Mouse (Mus musculus) MEL (cell line): Measurements from ENCODE around the gene Psmd2. TPM values are rescaled to one million over a fixed set of nuclear protein-coding genes. Genes with fewer than 3 reads are reported as not detected.

Experiments used
- DNase-seq: peaks from one replicate; pipeline ENCODE4 v3.0.0; 2011; ENCODE audit warnings: low read depth, low spot score
- H3K27ac ChIP-seq: 2 replicates; pipeline ENCODE4 v1.5.1; 2012; ENCODE audit warnings: low read depth, mild to moderate bottlenecking, control low read depth, low read length, moderate library complexity; ENCODE audit not compliant: control insufficient read depth
- H3K27me3 ChIP-seq, 2 experiments: fragments of 150-350 bp in 1 of 2; sonication (generic) in 1 of 2; 2 replicates each; pipeline ENCODE4 v1.6.1; 2012; ENCODE audit warnings: low read length in 2 of 2, mild to moderate bottlenecking in 2 of 2, improper control_type of control experiment in 1 of 2, moderate library complexity in 1 of 2; ENCODE audit not compliant: insufficient read depth in 2 of 2, control insufficient read depth in 1 of 2
- H3K36me3 ChIP-seq, 2 experiments: 2 replicates each; pipeline ENCODE4 v1.6.1; 2012 to 2014; ENCODE audit warnings: low read length in 2 of 2, improper control_type of control experiment in 1 of 2, inconsistent platforms in 1 of 2, mild to moderate bottlenecking in 1 of 2; ENCODE audit not compliant: insufficient read depth in 2 of 2, control insufficient read depth in 1 of 2
- H3K4me1 ChIP-seq, 2 experiments: fragments of 150-350 bp in 1 of 2; sonication (generic) in 1 of 2; 2 replicates each; pipeline ENCODE4 v1.6.1; 2012; ENCODE audit warnings: low read length in 2 of 2, improper control_type of control experiment in 1 of 2, mild to moderate bottlenecking in 1 of 2; ENCODE audit not compliant: insufficient read depth in 2 of 2, control insufficient read depth in 1 of 2
- H3K4me3 ChIP-seq, 2 experiments: fragments of 150-350 bp in 1 of 2; sonication (generic) in 1 of 2; 2 replicates each; pipeline ENCODE4 v1.5.1; 2012; ENCODE audit warnings: low read depth in 2 of 2, low read length in 2 of 2, mild to moderate bottlenecking in 2 of 2, moderate library complexity in 2 of 2, control low read depth in 1 of 2, improper control_type of control experiment in 1 of 2; ENCODE audit not compliant: control insufficient read depth in 1 of 2, insufficient read depth in 1 of 2
- H3K79me2 ChIP-seq: 2 replicates; pipeline ENCODE4 v1.6.1; 2012; ENCODE audit warnings: mild to moderate bottlenecking, low read length, moderate library complexity; ENCODE audit not compliant: control insufficient read depth, poor library complexity, insufficient read depth
- H3K9ac ChIP-seq: 2 replicates; pipeline ENCODE4 v1.6.1; 2012; ENCODE audit warnings: low read depth, mild to moderate bottlenecking, control low read depth, low read length, moderate library complexity; ENCODE audit not compliant: control insufficient read depth, poor library complexity, severe bottlenecking
- H3K9me3 ChIP-seq: fragments of 150-350 bp; sonication (generic); replicated peaks from 2 replicates; pipeline ENCODE4 v1.6.1; 2012; ENCODE audit warnings: mild to moderate bottlenecking, low read length, improper control_type of control experiment, moderate library complexity; ENCODE audit not compliant: insufficient read depth
- BHLHE40 ChIP-seq: IDR thresholded peaks from 2 replicates; pipeline ENCODE4 v1.6.1; 2012; ENCODE audit warnings: low read depth, mild to moderate bottlenecking, inconsistent platforms, low read length, improper control_type of control experiment, borderline replicate concordance
- CHD1 ChIP-seq: IDR thresholded peaks from 2 replicates; pipeline ENCODE4 v1.6.1; 2012; ENCODE audit warnings: low read depth, mild to moderate bottlenecking, inconsistent platforms, low read length, improper control_type of control experiment
- CTCF ChIP-seq, 3 experiments: IDR thresholded peaks in 2 of 3; conservative IDR thresholded peaks in 1 of 3; 2 replicates each; pipeline ENCODE4 v1.5.1; 2011 to 2012; ENCODE audit warnings: low read length in 3 of 3, low read depth in 2 of 3, mild to moderate bottlenecking in 2 of 3, improper control_type of control experiment in 1 of 3, inconsistent platforms in 1 of 3, mixed read lengths in 1 of 3, moderate library complexity in 1 of 3; ENCODE audit not compliant: control insufficient read depth in 1 of 3, insufficient read depth in 1 of 3, poor library complexity in 1 of 3, severe bottlenecking in 1 of 3
- E2F4 ChIP-seq: IDR thresholded peaks from 2 replicates; pipeline ENCODE4 v1.6.1; 2011; ENCODE audit warnings: low read depth, low read length, improper control_type of control experiment, borderline replicate concordance
- EP300 ChIP-seq, 2 experiments: IDR thresholded peaks; 2 replicates each; pipeline ENCODE4 v1.6.1; 2011; ENCODE audit warnings: improper control_type of control experiment in 2 of 2, low read length in 2 of 2, low read depth in 1 of 2, mild to moderate bottlenecking in 1 of 2
- ETS1 ChIP-seq: IDR thresholded peaks from 2 replicates; pipeline ENCODE4 v1.6.1; 2012; ENCODE audit warnings: low read depth, mild to moderate bottlenecking, inconsistent platforms, low read length, improper control_type of control experiment, moderate library complexity
- GATA1 ChIP-seq: IDR thresholded peaks from 2 replicates; pipeline ENCODE4 v1.6.1; 2011; ENCODE audit warnings: low read depth, low read length, improper control_type of control experiment
- HCFC1 ChIP-seq: IDR thresholded peaks from 2 replicates; pipeline ENCODE4 v1.6.1; 2012; ENCODE audit warnings: low read depth, mild to moderate bottlenecking, inconsistent platforms, low read length, improper control_type of control experiment, moderate library complexity
- KAT2A ChIP-seq: conservative IDR thresholded peaks from 2 replicates; pipeline ENCODE4 v1.6.1; 2012; ENCODE audit warnings: low read depth, low read length, improper control_type of control experiment, inconsistent platforms
- MAFK ChIP-seq: IDR thresholded peaks from 2 replicates; pipeline ENCODE4 v1.6.1; 2011; ENCODE audit warnings: low read depth, mild to moderate bottlenecking, low read length, improper control_type of control experiment, borderline replicate concordance
- MAZ ChIP-seq: IDR thresholded peaks from 2 replicates; pipeline ENCODE4 v1.6.1; 2012; ENCODE audit warnings: low read depth, mild to moderate bottlenecking, inconsistent platforms, low read length, improper control_type of control experiment
- NELFE ChIP-seq: IDR thresholded peaks from 2 replicates; pipeline ENCODE4 v1.6.1; 2011; ENCODE audit warnings: low read depth, low read length, improper control_type of control experiment
- NRF1 ChIP-seq: IDR thresholded peaks from 2 replicates; pipeline ENCODE4 v1.6.1; 2014; ENCODE audit warnings: low read depth, mild to moderate bottlenecking, inconsistent platforms, low read length, improper control_type of control experiment, moderate library complexity; ENCODE audit not compliant: poor library complexity, insufficient read depth, severe bottlenecking
- RAD21 ChIP-seq: IDR thresholded peaks from 2 replicates; pipeline ENCODE4 v1.6.1; 2011; ENCODE audit warnings: mild to moderate bottlenecking, low read depth, low read length, improper control_type of control experiment
- SIN3A ChIP-seq: IDR thresholded peaks from 2 replicates; pipeline ENCODE4 v1.6.1; 2012; ENCODE audit warnings: low read length, improper control_type of control experiment, inconsistent platforms
- SMC3 ChIP-seq: IDR thresholded peaks from 2 replicates; pipeline ENCODE4 v1.6.1; 2011; ENCODE audit warnings: low read depth, low read length, improper control_type of control experiment
- TAL1 ChIP-seq: IDR thresholded peaks from 2 replicates; pipeline ENCODE4 v1.6.1; 2012; ENCODE audit warnings: mild to moderate bottlenecking, inconsistent platforms, low read length, moderate library complexity, mixed read lengths
- TCF12 ChIP-seq: IDR thresholded peaks from 2 replicates; pipeline ENCODE4 v1.6.1; 2014; ENCODE audit warnings: low read depth, mild to moderate bottlenecking, inconsistent platforms, low read length, improper control_type of control experiment, moderate library complexity
- polyA plus RNA-seq, 2 experiments: library from polyadenylated mRNA; stranded (reverse) in 1 of 2; unstranded in 1 of 2; fragments of >175 nt in 1 of 2; fragments of >200 nt in 1 of 2; gene quantifications; 2 replicates each; pipeline versions ENCODE4 v1.2.1 to v1.2.4; 2012; ENCODE audit warnings: low replicate concordance in 2 of 2, low read depth in 1 of 2; ENCODE audit not compliant: insufficient read length in 2 of 2, insufficient read depth in 1 of 2, missing spikeins in 1 of 2
- total RNA-seq: library from RNA; depleted of rRNA; stranded (reverse); fragments of 300-350 nt; gene quantifications from 2 replicates; pipeline ENCODE4 v1.2.3, GENCODE M21; 2012

Gene Psmd2
- total and polyA plus RNA-seq, 3 experiments: 81.9 to 432 (median 262) TPM

DNA sequence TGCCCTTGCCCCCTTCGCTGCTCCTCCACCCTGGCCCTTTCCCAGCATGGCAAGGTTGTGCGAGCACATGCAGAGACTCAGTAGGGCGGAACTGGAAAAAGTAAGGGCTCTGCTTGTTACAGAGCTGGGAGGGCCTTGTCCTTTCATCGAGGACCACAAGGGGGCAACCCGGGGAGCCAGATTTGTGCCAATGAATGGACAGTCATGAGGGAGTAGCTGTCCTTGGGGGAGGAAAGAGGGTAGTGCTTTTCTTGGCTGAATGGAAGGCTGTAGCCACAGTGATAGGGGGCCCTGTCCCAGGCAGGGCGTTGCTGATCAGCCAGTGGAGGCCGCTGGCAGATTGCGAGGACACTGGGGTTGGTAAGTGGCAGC, 51.1 kb downstream of the Psmd2 start:
- peaks cover 0 to 34% of the 10 kb centered on the region in 2 experiments; a peak in 2 of 4 replicates for H3K36me3 ChIP-seq
- no peak overlapping the region for H3K9ac ChIP-seq
- H3K27me3 ChIP-seq: no peaks in the 10 kb centered on the region
- no peaks in the 10 kb centered on the region for H3K9me3 ChIP-seq
- H3K4me3 ChIP-seq: no peak overlapping the region
- TF ChIP-seq SMC3 (peak; percentile 54), CTCF (IDR thresholded peaks at IDR 0.05 in 2 of 3, conservative IDR thresholded peaks at IDR 0.05 in 1 of 3; ENCODE audit: control insufficient read depth in 1 of 3, insufficient read depth in 1 of 3, low read depth in 2 of 3, low read length in 3 of 3, poor library complexity in 1 of 3, severe bottlenecking in 1 of 3) (peak; percentile 55 to 59 (median 55)), HCFC1 (no peak), RAD21 (peak; percentile 12; the same call in 1 of the 2 replicates), E2F4 (no peak)
- TF ChIP-seq, all 39 proteins: peak for 3
- Histone ChIP-seq H3K79me2 (no peaks in the 10 kb centered on the region), H3K4me1 (peaks cover 15 to 33% of the 10 kb centered on the region in 2 experiments), H3K27ac (no peak overlapping the region)
- peak; percentile 71 for DNase-seq

DNA sequence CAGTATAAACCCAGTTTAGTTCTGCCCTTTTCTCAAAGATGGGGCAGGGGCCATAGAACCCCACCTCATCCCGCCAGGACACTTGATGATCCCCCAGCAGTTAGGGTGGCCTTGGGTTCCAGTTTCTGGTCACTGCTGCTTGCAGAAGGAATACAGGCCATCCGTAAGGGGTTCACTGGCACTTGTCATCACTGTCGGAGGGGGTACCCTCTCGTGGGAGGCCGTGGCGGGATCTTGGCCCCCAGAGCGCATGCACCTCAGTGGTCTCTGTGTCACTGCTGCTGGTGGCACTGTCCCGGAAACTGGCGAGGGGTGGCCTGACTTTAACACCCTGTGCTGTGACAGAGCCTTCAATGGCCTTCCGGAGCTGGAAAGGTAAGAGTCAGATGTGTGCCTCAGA, 51.6 kb downstream of the Psmd2 start:
- no peak overlapping the region for H3K4me3 ChIP-seq
- H3K4me1 ChIP-seq: peaks cover 15 to 33% of the 10 kb centered on the region in 2 experiments
- no peak overlapping the region for H3K9ac ChIP-seq

DNA sequence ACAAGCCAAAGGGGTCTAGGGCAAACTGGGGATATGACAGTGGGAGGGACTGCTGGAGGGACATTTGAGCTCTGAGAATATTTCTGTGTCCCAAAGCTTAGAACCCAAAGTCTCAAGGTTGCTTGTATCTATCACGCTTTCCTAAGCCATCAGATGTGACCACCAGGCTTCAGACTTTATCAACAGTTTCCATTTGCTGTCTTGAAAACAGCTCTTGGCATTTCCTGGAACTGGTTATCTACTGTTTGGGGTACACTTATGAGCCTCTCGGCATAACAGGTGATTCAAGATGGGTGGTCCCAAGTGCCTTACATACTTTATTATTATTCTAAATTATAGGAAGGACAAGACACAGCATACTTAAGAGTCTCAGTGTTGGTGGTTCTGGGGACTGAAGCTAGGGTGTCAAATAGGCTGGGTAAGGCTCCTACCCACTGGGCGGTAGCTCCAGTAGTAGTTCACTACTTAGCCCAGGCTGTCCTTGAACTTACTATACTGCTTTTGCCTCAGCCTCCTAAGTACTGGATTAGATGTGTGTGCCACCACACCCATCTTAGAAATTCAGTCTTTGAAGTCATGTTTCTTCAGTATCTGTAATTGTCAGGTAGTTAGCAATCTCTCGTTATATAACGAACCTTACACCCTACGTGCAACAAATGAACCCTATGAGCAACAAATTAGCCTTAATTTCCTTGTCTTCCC, 52.4 kb downstream of the Psmd2 start:
- Histone ChIP-seq H3K79me2 (no peaks in the 10 kb centered on the region), H3K36me3 (peaks cover 0 to 34% of the 10 kb centered on the region in 2 experiments; a peak in 2 of 4 replicates), H3K4me3 (no peak overlapping the region), H3K9me3 (no peaks in the 10 kb centered on the region), H3K9ac (no peak overlapping the region), H3K27ac (peak overlapping the region; percentile 32), H3K27me3 (no peaks in the 10 kb centered on the region), H3K4me1 (peaks cover 15 to 33% of the 10 kb centered on the region in 2 experiments)
- TF ChIP-seq CHD1: no peak
- TF ChIP-seq NRF1: no peak
- TF ChIP-seq TAL1: peak; percentile 49
- TF ChIP-seq GATA1: peak; percentile 56; the same call in 1 of the 2 replicates
- TF ChIP-seq EP300 (IDR thresholded peaks at IDR 0.05; ENCODE audit: low read depth in 1 of 2, low read length in 2 of 2): peak; percentile 39 to 74; a peak in 3 of 4 replicates
- TF ChIP-seq TCF12: peak; percentile 52; the same call in 1 of the 2 replicates
- peak; percentile 43 for TF ChIP-seq SIN3A
- TF ChIP-seq MAFK: no peak
- TF ChIP-seq ETS1: peak; percentile 71; the same call in 1 of the 2 replicates
- peak; percentile 59 for DNase-seq

More for the DNA sequence above, 51.6 kb downstream of the Psmd2 start:
- H3K27me3 ChIP-seq: no peaks in the 10 kb centered on the region
- H3K36me3 ChIP-seq: peaks cover 0 to 34% of the 10 kb centered on the region in 2 experiments; a peak in 2 of 4 replicates
- H3K9me3 ChIP-seq: no peaks in the 10 kb centered on the region
- H3K79me2 ChIP-seq: no peaks in the 10 kb centered on the region
- TF ChIP-seq KAT2A (no peak), MAZ (no peak), NELFE (no peak), SIN3A (no peak), EP300 (IDR thresholded peaks at IDR 0.05; ENCODE audit: low read depth in 1 of 2, low read length in 2 of 2) (no peak), BHLHE40 (no peak), RAD21 (no peak)
- 0 out of 2 replicates have a peak overlapping the region, but pooled peaks have one; percentile 2 for H3K27ac ChIP-seq
- no peak for DNase-seq
